Comparison of ENCODE assay signal across 8 mouse cellular contexts in the genomic region with DNA sequence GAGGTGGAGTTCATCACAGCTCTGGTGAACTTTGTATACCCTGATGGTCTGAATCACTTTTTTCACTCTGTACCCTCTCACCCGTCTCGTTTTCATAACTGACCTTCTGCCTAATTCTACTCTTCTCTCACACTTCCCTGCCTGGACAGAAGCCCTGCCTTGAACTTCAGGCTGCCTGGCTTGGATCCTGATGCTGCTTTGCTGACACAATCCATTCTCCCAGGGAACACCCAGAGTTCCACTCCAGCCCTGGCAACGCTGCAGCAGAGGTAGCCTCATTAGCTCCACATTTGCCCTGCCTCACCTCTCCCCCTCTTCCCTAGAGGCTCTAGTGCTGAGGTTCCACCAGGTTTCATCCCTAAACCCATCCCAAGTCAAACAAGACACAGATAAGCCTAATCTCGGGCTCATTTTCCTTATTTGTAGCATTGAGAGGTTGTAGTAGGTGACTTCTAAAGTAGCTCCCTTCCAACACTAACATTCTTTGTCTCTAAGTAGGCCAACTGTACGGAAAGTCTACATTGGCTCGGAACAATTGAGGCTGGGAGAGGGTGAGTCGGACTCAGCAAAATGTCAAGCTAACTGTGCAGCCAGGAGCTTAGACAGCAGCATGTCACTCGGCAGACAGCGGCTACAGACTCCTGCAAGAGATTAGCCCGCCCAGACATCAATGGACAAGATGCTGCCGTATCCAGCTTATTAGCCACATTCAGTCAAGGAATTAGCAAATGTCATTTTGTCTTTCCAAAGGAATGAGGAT. TPM values are rescaled to one million over a fixed set of nuclear protein-coding genes. Genes with fewer than 3 reads are reported as not detected.
DNase-seq lines count a peak whose midpoint lies in the region; ATAC-seq lines count a peak whose summit lies in the region.

No protein-coding gene starts in this region.

- 0 out of 2 replicates have a peak overlapping the region, but pooled peaks have one; percentile 15 for H3K27ac ChIP-seq in midbrain, embryonic 12.5 days (replicated peaks)
- no peak overlapping the region for H3K27ac ChIP-seq in midbrain, embryonic 13.5 days
- peak overlapping the region; percentile 54 for H3K27ac ChIP-seq in stomach, embryonic 15.5 days
- no peak overlapping the region for H3K27ac ChIP-seq in hindbrain, embryonic 11.5 days (ENCODE audit: low read depth, low read length)

- H3K27me3 ChIP-seq in midbrain, embryonic 12.5 days, result no peaks in the 10 kb centered on the region
- no peaks in the 10 kb centered on the region for H3K27me3 ChIP-seq in midbrain, embryonic 13.5 days
- H3K27me3 ChIP-seq in stomach, embryonic 15.5 days (replicated peaks), result no peaks in the 10 kb centered on the region
- no peaks in the 10 kb centered on the region for H3K27me3 ChIP-seq in hindbrain, embryonic 11.5 days (ENCODE audit: control insufficient read depth, insufficient read depth, low read length)

- H3K9me3 ChIP-seq in midbrain, embryonic 12.5 days, result no peaks in the 10 kb centered on the region
- H3K9me3 ChIP-seq in midbrain, embryonic 13.5 days, result no peaks in the 10 kb centered on the region
- no peaks in the 10 kb centered on the region for H3K9me3 ChIP-seq in stomach, embryonic 15.5 days
- H3K9me3 ChIP-seq in hindbrain, embryonic 11.5 days (ENCODE audit: control insufficient read depth, low read length), result no peaks in the 10 kb centered on the region

- 50% methylated on average over 11 of the region's 11 CpGs for WGBS in midbrain, embryonic 12.5 days
- WGBS in midbrain, embryonic 13.5 days, result 46% methylated on average over 11 of the region's 11 CpGs
- 74% methylated on average over 11 of the region's 11 CpGs for WGBS in stomach, embryonic 15.5 days
- 83% methylated on average over 11 of the region's 11 CpGs for WGBS in hindbrain, embryonic 11.5 days

- H3K4me1 ChIP-seq in midbrain, embryonic 12.5 days, result 0 out of 2 replicates have a peak, but pooled peaks cover 2% of the 10 kb centered on the region
- peaks cover 15% of the 10 kb centered on the region for H3K4me1 ChIP-seq in midbrain, embryonic 13.5 days (replicated peaks)
- peaks cover 11% of the 10 kb centered on the region for H3K4me1 ChIP-seq in stomach, embryonic 15.5 days
- H3K4me1 ChIP-seq in hindbrain, embryonic 11.5 days (replicated peaks; ENCODE audit: control insufficient read depth, insufficient read depth, low read length), result no peaks in the 10 kb centered on the region

- no peak overlapping the region for H3K4me3 ChIP-seq in midbrain, embryonic 12.5 days
- no peak overlapping the region for H3K4me3 ChIP-seq in midbrain, embryonic 13.5 days (replicated peaks)
- no peak overlapping the region for H3K4me3 ChIP-seq in stomach, embryonic 15.5 days (replicated peaks)
- no peak overlapping the region for H3K4me3 ChIP-seq in hindbrain, embryonic 11.5 days (ENCODE audit: low read depth, low read length)

- H3K36me3 ChIP-seq in midbrain, embryonic 12.5 days, result no peaks in the 10 kb centered on the region
- H3K36me3 ChIP-seq in midbrain, embryonic 13.5 days, result no peaks in the 10 kb centered on the region
- no peaks in the 10 kb centered on the region for H3K36me3 ChIP-seq in stomach, embryonic 15.5 days
- no peaks in the 10 kb centered on the region for H3K36me3 ChIP-seq in hindbrain, embryonic 11.5 days (ENCODE audit: control insufficient read depth, insufficient read depth, low read length)

- no peak overlapping the region for H3K9ac ChIP-seq in midbrain, embryonic 12.5 days (replicated peaks)
- H3K9ac ChIP-seq in midbrain, embryonic 13.5 days (replicated peaks), result no peak overlapping the region
- H3K9ac ChIP-seq in stomach, embryonic 15.5 days, result no peak overlapping the region
- H3K9ac ChIP-seq in hindbrain, embryonic 11.5 days (ENCODE audit: low read depth, low read length), result no peak overlapping the region

- no peak overlapping the region for H3K4me2 ChIP-seq in midbrain, embryonic 12.5 days (replicated peaks)
- H3K4me2 ChIP-seq in midbrain, embryonic 13.5 days (replicated peaks), result no peak overlapping the region
- no peak overlapping the region for H3K4me2 ChIP-seq in stomach, embryonic 15.5 days
- H3K4me2 ChIP-seq in hindbrain, embryonic 11.5 days (replicated peaks; ENCODE audit: low read depth, low read length), result no peak overlapping the region

- no peak for ATAC-seq in midbrain, embryonic 12.5 days (ENCODE audit: low FRiP score, low read depth)
- ATAC-seq in midbrain, embryonic 13.5 days, result no peak
- no peak for ATAC-seq in stomach, embryonic 15.5 days (ENCODE audit: insufficient read depth, low FRiP score, low read depth)
- no peak for ATAC-seq in hindbrain, embryonic 11.5 days (ENCODE audit: low FRiP score)

- peak; percentile 28 to 49 for DNase-seq in gastrocnemius, postnatal 4 days (ENCODE audit: low spot score in 2 of 2)
- DNase-seq in kidney, postnatal 14 days, result peak; percentile 70
- no peak for DNase-seq in left cerebral cortex, adult 11 months (ENCODE audit: low spot score)
- DNase-seq in cerebellum, postnatal 10 days, result no peak
- no peak for DNase-seq in hindbrain, embryonic 11.5 days (ENCODE audit: low spot score)

RNA-seq across cellular contexts. Expression of a gene that starts 60.0 kb away (rescaled TPM):
- polyA plus RNA-seq in midbrain, embryonic 12.5 days (2016; fragmentation: Nextera tagmentation; extraction: Ambion mirVana), result 73.7 and 79.5 TPM in 2 replicates
- polyA plus RNA-seq in midbrain, embryonic 13.5 days (2015; fragmentation: Nextera tagmentation; extraction: Ambion mirVana), result 36.6 and 42.4 TPM in 2 replicates
- total RNA-seq in gastrocnemius, postnatal 4 days (2021), result 10 to 100 TPM; 34.3 to 49.6 TPM
- polyA plus RNA-seq in stomach, embryonic 15.5 days (2015; fragmentation: Nextera tagmentation; extraction: Ambion mirVana), result 68.5 and 71.8 TPM in 2 replicates
- 74.3 and 80.5 TPM in 2 replicates for polyA plus RNA-seq in hindbrain, embryonic 11.5 days (2014; fragmentation: Nextera tagmentation; extraction: Ambion mirVana)

Comparison
In these comparisons a context has a peak if more than half of its experiments do, and no peak if none do; other contexts are left out.
1. H3K27ac ChIP-seq: peak in midbrain, embryonic 12.5 days (single experiment) and stomach, embryonic 15.5 days (single experiment); none in midbrain, embryonic 13.5 days (single experiment) and hindbrain, embryonic 11.5 days (single experiment).
2. DNase-seq: peak in gastrocnemius, postnatal 4 days (2 of 2) and kidney, postnatal 14 days (single experiment); none in left cerebral cortex, adult 11 months (single experiment), cerebellum, postnatal 10 days (0 of 2) and hindbrain, embryonic 11.5 days (single experiment).